Mouse (Mus musculus) kidney, adult 2 months (tissue): ENCODE data around the gene Tcf3. TPM values are rescaled to one million over a fixed set of nuclear protein-coding genes. Genes with fewer than 3 reads are reported as not detected.
A peak's percentile ranks its signal among the peaks of the same experiment; 100 is the strongest.

Source experiments
- DNase-seq: peaks from one replicate; pipeline ENCODE4 v3.0.0; 2021
- H3K27ac ChIP-seq: fragments of 200-500 bp; 2 replicates; pipeline ENCODE4 v1.5.1; 2012; ENCODE audit warnings: low read depth, low read length, control low read depth, inconsistent platforms; ENCODE audit not compliant: insufficient read depth
- H3K27me3 ChIP-seq: fragments of 200-500 bp; replicated peaks from 2 replicates; pipeline ENCODE4 v1.6.1; 2012; ENCODE audit warnings: mild to moderate bottlenecking, moderate library complexity, low read length, inconsistent platforms; ENCODE audit not compliant: control insufficient read depth, insufficient read depth
- H3K36me3 ChIP-seq: fragments of 200-500 bp; 2 replicates; pipeline ENCODE4 v1.6.1; 2012; ENCODE audit warnings: mild to moderate bottlenecking, moderate library complexity, low read length, inconsistent platforms; ENCODE audit not compliant: control insufficient read depth, insufficient read depth
- H3K4me1 ChIP-seq: fragments of 200-500 bp; 2 replicates; pipeline ENCODE4 v1.6.1; 2011; ENCODE audit warnings: low read length; ENCODE audit not compliant: control insufficient read depth, insufficient read depth
- H3K4me3 ChIP-seq: fragments of 200-500 bp; 2 replicates; pipeline ENCODE4 v1.5.1; 2011; ENCODE audit warnings: mild to moderate bottlenecking, low read depth, low read length, control low read depth; ENCODE audit not compliant: insufficient read depth
- CTCF ChIP-seq: fragments of 200-500 bp; conservative IDR thresholded peaks from 2 replicates; pipeline ENCODE4 v1.5.1; 2011; ENCODE audit warnings: low read depth, mild to moderate bottlenecking, control low read depth, low read length, moderate library complexity, mixed read lengths; ENCODE audit not compliant: insufficient read depth, insufficient read length
- POLR2A ChIP-seq: fragments of 200-500 bp; IDR thresholded peaks from one replicate; pipeline ENCODE4 v1.6.1; 2011; ENCODE audit warnings: low read depth, low read length, control low read depth
- WGBS: fragments of 180-500 bp; shearing (Covaris S2); methylation state at CpG from one replicate; pipeline ENCODE4 v1.1.7; 2018; 5-methylcytosine and 5-hydroxymethylcytosine counted together
- polyA plus RNA-seq: library from polyadenylated mRNA; depleted of rRNA; stranded (reverse); fragments of >200 nt; gene quantifications from 2 replicates; pipeline ENCODE4 v1.2.3, GENCODE M21; 2012; rRNA removed

Tcf3 gene
- polyA plus RNA-seq, 1 experiment: 33.3 TPM

DNA sequence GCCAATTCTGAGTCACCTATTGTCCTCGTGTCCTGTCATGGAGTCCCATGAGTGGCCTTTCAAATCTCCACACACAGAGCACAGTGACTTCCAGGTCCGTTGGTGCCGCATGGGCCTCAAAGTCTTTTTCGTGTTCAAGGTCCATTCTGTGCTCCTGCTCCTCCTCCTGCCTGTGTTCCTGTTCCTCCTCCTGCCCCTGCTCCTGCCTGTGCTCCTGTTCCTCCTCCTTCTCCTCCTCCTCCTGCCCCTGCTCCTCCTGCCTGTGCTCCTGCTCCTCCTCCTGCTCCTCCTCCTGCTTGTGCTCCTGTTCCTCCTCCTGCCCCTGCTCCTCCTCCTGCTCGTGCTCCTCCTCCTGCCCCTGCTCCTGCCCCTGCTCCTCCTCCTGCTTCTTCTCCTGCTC, 65.5 kb downstream of the Tcf3 start:
- H3K4me1 ChIP-seq: no peaks in the 10 kb centered on the region
- no peaks in the 10 kb centered on the region for H3K36me3 ChIP-seq
- H3K4me3 ChIP-seq: no peak overlapping the region
- 32% methylated on average over 5 of the region's 5 CpGs for WGBS
- peak; percentile 62 for DNase-seq
- TF ChIP-seq CTCF: no peak
- TF ChIP-seq POLR2A: no peak
- H3K27me3 ChIP-seq: no peaks in the 10 kb centered on the region
- no peak overlapping the region for H3K27ac ChIP-seq

DNA sequence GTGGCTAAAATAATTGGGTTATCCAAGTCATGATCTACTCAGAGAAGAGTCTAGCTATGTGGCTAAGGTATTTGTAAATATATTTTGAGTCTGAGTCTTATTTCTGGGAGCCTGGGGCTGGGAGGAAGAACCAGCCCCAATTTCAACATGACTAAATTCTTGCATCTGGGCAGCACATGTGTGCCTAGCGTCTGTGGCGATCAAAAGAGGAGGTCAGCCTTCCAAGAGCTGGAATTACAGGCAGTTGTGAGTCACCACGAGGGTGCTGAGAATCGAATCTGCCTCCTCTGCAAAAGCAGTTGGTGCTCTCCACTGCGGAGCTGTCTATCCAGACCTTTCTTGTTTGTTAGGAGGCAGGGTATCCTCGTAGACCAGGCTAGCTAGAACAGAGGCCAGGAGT, 67.7 kb downstream of the Tcf3 start:
- 76% methylated on average over 6 of the region's 6 CpGs for WGBS
- H3K4me3 ChIP-seq: no peak overlapping the region
- no peak overlapping the region for H3K27ac ChIP-seq
- no peaks in the 10 kb centered on the region for H3K27me3 ChIP-seq
- no peaks in the 10 kb centered on the region for H3K4me1 ChIP-seq
- DNase-seq: no peak
- no peak for TF ChIP-seq CTCF
- TF ChIP-seq POLR2A: no peak
- H3K36me3 ChIP-seq: no peaks in the 10 kb centered on the region

DNA sequence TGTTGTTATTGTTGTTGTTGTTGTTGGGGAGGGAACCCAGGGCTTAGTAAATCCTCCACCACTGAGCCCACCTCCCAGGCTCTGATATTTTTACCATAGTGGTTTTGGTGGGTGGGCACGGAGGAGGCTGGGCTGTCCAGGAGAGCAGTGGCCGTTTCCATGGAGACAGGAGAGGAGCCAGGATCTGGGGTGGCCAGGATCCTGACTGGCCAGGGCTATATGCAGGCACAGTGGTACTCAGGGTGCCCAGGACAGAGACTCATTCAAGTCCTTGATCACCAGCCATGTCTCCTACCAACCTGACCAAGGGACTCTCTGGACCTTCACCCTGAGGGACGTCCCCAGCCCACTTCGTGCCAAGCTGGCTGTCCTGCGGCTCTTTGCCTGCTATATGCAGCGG, 69.7 kb downstream of the Tcf3 start:
- Histone ChIP-seq H3K27me3 (no peaks in the 10 kb centered on the region), H3K4me3 (no peak overlapping the region), H3K36me3 (no peaks in the 10 kb centered on the region), H3K27ac (no peak overlapping the region), H3K4me1 (no peaks in the 10 kb centered on the region)
- 31% methylated on average over 6 of the region's 6 CpGs for WGBS
- no peak for TF ChIP-seq POLR2A
- TF ChIP-seq CTCF: no peak
- DNase-seq: no peak

Other genes starting within 250 kb of the Tcf3 start
- gene Mum1, start 207.2 kb downstream of the Tcf3 start, polyA plus RNA-seq: 25.6 and 30.4 TPM in 2 replicates
- 1,001 and 1,041 TPM in 2 replicates for gene Ndufs7, start 184.5 kb downstream of the Tcf3 start, polyA plus RNA-seq
- 66.7 and 68.4 TPM in 2 replicates for gene Gamt, start 172.6 kb downstream of the Tcf3 start, polyA plus RNA-seq
- 45.6 and 49.1 TPM in 2 replicates for gene Dazap1, start 172.2 kb downstream of the Tcf3 start, polyA plus RNA-seq
- 1,371 and 1,777 TPM in 2 replicates for gene Rps15, start 141.2 kb downstream of the Tcf3 start, polyA plus RNA-seq
- gene Apc2, start 137.7 kb downstream of the Tcf3 start, polyA plus RNA-seq: 0.74 and 0.95 TPM in 2 replicates
- gene 2310011J03Rik, start 113.1 kb downstream of the Tcf3 start, polyA plus RNA-seq: 47.8 and 52.5 TPM in 2 replicates
- 9.1 and 12.2 TPM in 2 replicates for gene Pcsk4, start 104.1 kb downstream of the Tcf3 start, polyA plus RNA-seq
- gene Reep6, start 103.7 kb downstream of the Tcf3 start, polyA plus RNA-seq: 24.7 and 25.1 TPM in 2 replicates
- gene Adamtsl5, start 85.2 kb downstream of the Tcf3 start, polyA plus RNA-seq: 5.5 and 7.4 TPM in 2 replicates
- 1.8 and 2.0 TPM in 2 replicates for gene Plk5, start 77.2 kb downstream of the Tcf3 start, polyA plus RNA-seq
- 7.9 and 11.9 TPM in 2 replicates for gene Mex3d, start 46.0 kb downstream of the Tcf3 start, polyA plus RNA-seq
- gene Mbd3, start 34.1 kb downstream of the Tcf3 start, polyA plus RNA-seq: 143 and 151 TPM in 2 replicates
- 3,960 and 3,968 TPM in 2 replicates for gene Uqcr11, start 26.8 kb downstream of the Tcf3 start, polyA plus RNA-seq
- gene Onecut3, start 61.2 kb upstream of the Tcf3 start, polyA plus RNA-seq: 0.03 TPM in 1 of 2 replicates, not detected in the other
- 0.17 and 0.46 TPM in 2 replicates for gene Atp8b3, start 105.5 kb upstream of the Tcf3 start, polyA plus RNA-seq
- gene Rexo1, start 127.9 kb upstream of the Tcf3 start, polyA plus RNA-seq: 28.7 and 37.9 TPM in 2 replicates
- 8.7 and 10.7 TPM in 2 replicates for gene Klf16, start 143.7 kb upstream of the Tcf3 start, polyA plus RNA-seq
- gene Abhd17a, start 156.7 kb upstream of the Tcf3 start, polyA plus RNA-seq: 175 and 221 TPM in 2 replicates
- 96.0 and 98.2 TPM in 2 replicates for gene Scamp4, start 169.2 kb upstream of the Tcf3 start, polyA plus RNA-seq
- 3.4 and 4.4 TPM in 2 replicates for gene Adat3, start 169.2 kb upstream of the Tcf3 start, polyA plus RNA-seq
- gene Gm49322, start 172.4 kb upstream of the Tcf3 start, polyA plus RNA-seq: 0.91 and 1.6 TPM in 2 replicates
- gene Csnk1g2, start 189.2 kb upstream of the Tcf3 start, polyA plus RNA-seq: 166 and 193 TPM in 2 replicates
- gene Btbd2, start 223.4 kb upstream of the Tcf3 start, polyA plus RNA-seq: 77.7 and 80.7 TPM in 2 replicates
- gene Mknk2, start 244.5 kb upstream of the Tcf3 start, polyA plus RNA-seq: 163 and 210 TPM in 2 replicates